Mouse (Mus musculus) CD4-positive naive resting alpha-beta T cell, adult 76 days (primary cell): ENCODE measurements around the gene Gm15155. TPM values are rescaled to one million over a fixed set of nuclear protein-coding genes. Genes with fewer than 3 reads are reported as not detected.

Experiments used
- total RNA-seq: library from RNA; stranded (reverse); gene quantifications from one replicate; pipeline ENCODE4 v1.2.4, GENCODE M21; 2023

Gene Gm15155
- total RNA-seq, result not detected

DNA sequence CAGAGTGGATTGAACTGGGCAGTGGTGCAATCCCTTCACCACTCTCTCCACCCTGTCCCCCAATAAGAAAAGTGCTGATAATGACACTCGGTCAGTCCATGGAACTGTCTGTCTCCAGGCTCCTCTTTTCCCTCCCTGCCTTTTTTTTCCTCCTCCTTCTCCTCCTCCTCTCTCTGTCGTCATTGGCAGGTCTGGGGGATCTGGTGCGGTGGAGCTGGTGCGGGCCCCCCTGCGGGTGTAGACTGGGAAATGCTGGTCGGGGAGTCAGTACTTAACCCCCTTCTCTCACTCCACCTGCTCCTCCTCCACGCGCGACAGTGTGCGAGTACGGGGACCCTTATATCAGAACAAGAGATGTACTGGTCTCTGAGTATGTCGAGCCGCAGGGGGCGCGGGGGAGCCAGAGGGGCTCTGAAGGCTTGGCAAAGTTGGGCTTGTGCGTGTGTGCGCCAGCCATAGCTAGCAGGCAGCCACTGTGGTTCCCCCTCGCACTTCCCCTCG, at the start of gene Gm15155:
Gene Gm15155, plus strand, starts transcription at position 401 of the 501 bp plus-strand sequence.

DNA sequence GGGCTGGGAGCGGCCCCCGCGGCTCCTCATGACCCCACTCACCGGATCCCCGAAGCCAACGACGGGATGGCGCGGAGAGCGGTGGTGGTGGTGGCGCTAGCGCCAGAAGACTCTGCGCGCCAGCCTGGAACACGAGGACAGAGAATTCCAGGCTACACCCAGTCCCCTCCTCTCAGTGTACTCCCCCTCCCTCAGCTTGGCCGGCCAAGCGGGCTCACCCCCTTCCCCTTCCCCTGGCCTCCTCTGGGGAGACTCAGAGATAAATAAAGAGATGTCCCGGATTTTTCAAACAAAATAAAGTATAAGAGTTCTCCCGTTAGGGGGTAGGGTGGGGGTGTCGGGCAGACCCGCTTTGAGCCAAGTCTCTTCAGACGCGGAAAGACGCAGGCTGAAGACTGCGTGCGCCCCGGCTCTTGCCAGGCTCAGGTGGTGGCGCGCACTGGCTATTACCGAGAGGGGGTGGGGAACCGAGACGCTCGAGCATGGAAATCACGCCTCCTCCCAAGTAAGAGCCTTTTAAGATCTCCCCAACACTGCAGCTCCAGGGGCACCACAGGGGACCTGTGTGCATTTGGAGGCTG, 750 bp upstream of the Gm15155 start, which contains the start of gene Ptchd1:
Gene Ptchd1, minus strand, starts transcription at position 114 of the 581 bp plus-strand sequence.

Other genes starting within 250 kb of the Gm15155 start
- gene Ptchd1, start 927 bp upstream of the Gm15155 start, total RNA-seq, result not detected